Mouse (Mus musculus): ENCODE results near the gene A130010J15Rik. TPM values are rescaled to one million over a fixed set of nuclear protein-coding genes. Genes with fewer than 3 reads are reported as not detected.

A130010J15Rik gene
- polyA plus RNA-seq, 1 experiment from 2014 or later = 8.0 TPM

GRCm38 (mm10) chr1:193129786-193130455 is 37.9 kb upstream of the A130010J15Rik start, which contains the start of gene Diexf:
Gene Diexf, minus strand, starts transcription at chr1:193130272.
- Histone ChIP-seq H3K27me3 (replicated peaks; ENCODE audit: control insufficient read depth, insufficient read depth, low read length) (no peaks in the 10 kb centered on the region), H3K4me1 (replicated peaks; ENCODE audit: control insufficient read depth, insufficient read depth, low read length) (no peaks in the 10 kb centered on the region), H3K9me3 (ENCODE audit: control insufficient read depth) (no peaks in the 10 kb centered on the region), H3K4me3 (ENCODE audit: low read depth, low read length) (peak within 1 kb of the TSS; percentile 96), H3K9ac (ENCODE audit: low read depth, low read length) (peak within 1 kb of the TSS; percentile 72), H3K36me3 (ENCODE audit: control insufficient read depth, insufficient read depth) (peaks cover 19% of the 10 kb centered on the region), H3K27ac (ENCODE audit: low read depth, low read length) (peak within 1 kb of the TSS; percentile 61), H3K4me2 (replicated peaks; ENCODE audit: low read depth) (peak within 1 kb of the TSS; percentile 76)
- peak; percentile 99 for TF ChIP-seq CTCF (IDR thresholded peaks at IDR 0.05; ENCODE audit: low read depth)
- under 1% methylated on average over 61 of the region's 61 CpGs for WGBS
- peak; percentile 85 for ATAC-seq

GRCm38 (mm10) chr1:193130456-193130825 is 37.4 kb upstream of the A130010J15Rik start:
- Histone ChIP-seq H3K9ac (ENCODE audit: low read depth, low read length) (no peak overlapping the region), H3K9me3 (ENCODE audit: control insufficient read depth) (no peaks in the 10 kb centered on the region), H3K27me3 (replicated peaks; ENCODE audit: control insufficient read depth, insufficient read depth, low read length) (no peaks in the 10 kb centered on the region), H3K27ac (ENCODE audit: low read depth, low read length) (peak overlapping the region; percentile 61), H3K4me1 (replicated peaks; ENCODE audit: control insufficient read depth, insufficient read depth, low read length) (no peaks in the 10 kb centered on the region), H3K36me3 (ENCODE audit: control insufficient read depth, insufficient read depth) (peaks cover 19% of the 10 kb centered on the region), H3K4me3 (ENCODE audit: low read depth, low read length) (peak overlapping the region; percentile 96; the same call in 1 of the 2 replicates), H3K4me2 (replicated peaks; ENCODE audit: low read depth) (peak overlapping the region; percentile 76)
- WGBS = 14% methylated on average over 11 of the region's 11 CpGs
- ATAC-seq = peak; percentile 7; the same call in 1 of the 2 replicates
- no peak for TF ChIP-seq CTCF (IDR thresholded peaks at IDR 0.05; ENCODE audit: low read depth)

- H3K27ac ChIP-seq (ENCODE audit: low read depth, low read length) = peak overlapping the region; percentile 61
- WGBS = 32% methylated on average over 8 of the region's 8 CpGs
- no peak for TF ChIP-seq CTCF (IDR thresholded peaks at IDR 0.05; ENCODE audit: low read depth)
- H3K9ac ChIP-seq (ENCODE audit: low read depth, low read length) = no peak overlapping the region
- no peaks in the 10 kb centered on the region for H3K27me3 ChIP-seq (replicated peaks; ENCODE audit: control insufficient read depth, insufficient read depth, low read length)
- no peaks in the 10 kb centered on the region for H3K9me3 ChIP-seq (ENCODE audit: control insufficient read depth)
- H3K4me3 ChIP-seq (ENCODE audit: low read depth, low read length) = no peak overlapping the region
- H3K36me3 ChIP-seq (ENCODE audit: control insufficient read depth, insufficient read depth) = peaks cover 19% of the 10 kb centered on the region
- H3K4me2 ChIP-seq (replicated peaks; ENCODE audit: low read depth) = peak overlapping the region; percentile 76
- no peaks in the 10 kb centered on the region for H3K4me1 ChIP-seq (replicated peaks; ENCODE audit: control insufficient read depth, insufficient read depth, low read length)
- peak; percentile 21; the same call in 1 of the 2 replicates for ATAC-seq
Observed at GRCm38 (mm10) chr1:193130839-193131238, 37.0 kb upstream of the A130010J15Rik start.

- ATAC-seq = peak; percentile 84
- no peak overlapping the region for H3K4me3 ChIP-seq (ENCODE audit: low read depth, low read length)
- H3K27ac ChIP-seq (ENCODE audit: low read depth, low read length) = peak overlapping the region; percentile 61
- H3K9me3 ChIP-seq (ENCODE audit: control insufficient read depth) = no peaks in the 10 kb centered on the region
- H3K4me1 ChIP-seq (replicated peaks; ENCODE audit: control insufficient read depth, insufficient read depth, low read length) = no peaks in the 10 kb centered on the region
- WGBS = 20% methylated on average over 6 of the region's 6 CpGs
- H3K4me2 ChIP-seq (replicated peaks; ENCODE audit: low read depth) = 0 out of 2 replicates have a peak overlapping the region, but pooled peaks have one; percentile 24
- no peaks in the 10 kb centered on the region for H3K27me3 ChIP-seq (replicated peaks; ENCODE audit: control insufficient read depth, insufficient read depth, low read length)
- no peak overlapping the region for H3K9ac ChIP-seq (ENCODE audit: low read depth, low read length)
- peaks cover 18% of the 10 kb centered on the region for H3K36me3 ChIP-seq (ENCODE audit: control insufficient read depth, insufficient read depth)
- TF ChIP-seq CTCF (IDR thresholded peaks at IDR 0.05; ENCODE audit: low read depth) = no peak
Observed at GRCm38 (mm10) chr1:193131311-193131948, 36.4 kb upstream of the A130010J15Rik start.

DNA sequence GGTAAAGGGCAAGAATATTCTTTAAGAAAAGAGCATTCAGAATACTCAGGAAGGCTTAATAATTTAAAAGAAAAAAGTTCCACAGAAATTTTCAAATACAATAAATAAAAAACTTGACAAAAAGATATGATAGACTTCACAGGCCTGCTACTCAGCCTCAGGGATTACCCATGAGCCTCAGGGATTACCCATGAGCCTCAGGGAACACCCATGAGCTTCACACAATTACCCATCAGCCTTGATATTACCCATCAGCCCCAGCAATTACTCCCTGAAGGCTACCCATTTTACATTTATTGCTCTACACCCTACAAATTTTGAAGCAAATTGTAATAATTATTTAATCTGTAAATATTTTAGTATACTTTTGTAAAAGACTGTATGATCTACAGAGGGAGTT is 35.5 kb upstream of the A130010J15Rik start:
- no peak overlapping the region for H3K9ac ChIP-seq (ENCODE audit: low read depth, low read length)
- no peak for ATAC-seq
- H3K4me2 ChIP-seq (replicated peaks; ENCODE audit: low read depth) = no peak overlapping the region
- H3K4me3 ChIP-seq (ENCODE audit: low read depth, low read length) = no peak overlapping the region
- H3K27me3 ChIP-seq (replicated peaks; ENCODE audit: control insufficient read depth, insufficient read depth, low read length) = no peaks in the 10 kb centered on the region
- H3K36me3 ChIP-seq (ENCODE audit: control insufficient read depth, insufficient read depth) = peaks cover 8% of the 10 kb centered on the region
- no peaks in the 10 kb centered on the region for H3K4me1 ChIP-seq (replicated peaks; ENCODE audit: control insufficient read depth, insufficient read depth, low read length)
- no peak for TF ChIP-seq CTCF (IDR thresholded peaks at IDR 0.05; ENCODE audit: low read depth)
- no peaks in the 10 kb centered on the region for H3K9me3 ChIP-seq (ENCODE audit: control insufficient read depth)
- no peak overlapping the region for H3K27ac ChIP-seq (ENCODE audit: low read depth, low read length)

GRCm38 (mm10) chr1:193133726-193134125 is 34.1 kb upstream of the A130010J15Rik start:
- no peaks in the 10 kb centered on the region for H3K4me1 ChIP-seq (replicated peaks; ENCODE audit: control insufficient read depth, insufficient read depth, low read length)
- no peak overlapping the region for H3K9ac ChIP-seq (ENCODE audit: low read depth, low read length)
- H3K9me3 ChIP-seq (ENCODE audit: control insufficient read depth) = no peaks in the 10 kb centered on the region
- no peak overlapping the region for H3K27ac ChIP-seq (ENCODE audit: low read depth, low read length)
- H3K27me3 ChIP-seq (replicated peaks; ENCODE audit: control insufficient read depth, insufficient read depth, low read length) = no peaks in the 10 kb centered on the region
- TF ChIP-seq CTCF (IDR thresholded peaks at IDR 0.05; ENCODE audit: low read depth) = peak; percentile 48
- H3K4me3 ChIP-seq (ENCODE audit: low read depth, low read length) = no peak overlapping the region
- H3K4me2 ChIP-seq (replicated peaks; ENCODE audit: low read depth) = no peak overlapping the region
- no peaks in the 10 kb centered on the region for H3K36me3 ChIP-seq (ENCODE audit: control insufficient read depth, insufficient read depth)
- ATAC-seq = no peak
- WGBS = 90% methylated on average over 1 of the region's 1 CpGs

All from intestine, postnatal 0 days (tissue).